Mouse (Mus musculus): ENCODE measurements around the gene Smg6. TPM values are rescaled to one million over a fixed set of nuclear protein-coding genes. Genes with fewer than 3 reads are reported as not detected.
A peak's percentile ranks its signal among the peaks of the same experiment; 100 is the strongest.
"Not testable (repeated sequence)": the region's sequence is repeated elsewhere in the genome, so short reads cannot be mapped to it uniquely, and the experiment has no call there.

Smg6 gene
- polyA plus RNA-seq, 1 experiment from 2014 or later, result 12.8 TPM

DNA sequence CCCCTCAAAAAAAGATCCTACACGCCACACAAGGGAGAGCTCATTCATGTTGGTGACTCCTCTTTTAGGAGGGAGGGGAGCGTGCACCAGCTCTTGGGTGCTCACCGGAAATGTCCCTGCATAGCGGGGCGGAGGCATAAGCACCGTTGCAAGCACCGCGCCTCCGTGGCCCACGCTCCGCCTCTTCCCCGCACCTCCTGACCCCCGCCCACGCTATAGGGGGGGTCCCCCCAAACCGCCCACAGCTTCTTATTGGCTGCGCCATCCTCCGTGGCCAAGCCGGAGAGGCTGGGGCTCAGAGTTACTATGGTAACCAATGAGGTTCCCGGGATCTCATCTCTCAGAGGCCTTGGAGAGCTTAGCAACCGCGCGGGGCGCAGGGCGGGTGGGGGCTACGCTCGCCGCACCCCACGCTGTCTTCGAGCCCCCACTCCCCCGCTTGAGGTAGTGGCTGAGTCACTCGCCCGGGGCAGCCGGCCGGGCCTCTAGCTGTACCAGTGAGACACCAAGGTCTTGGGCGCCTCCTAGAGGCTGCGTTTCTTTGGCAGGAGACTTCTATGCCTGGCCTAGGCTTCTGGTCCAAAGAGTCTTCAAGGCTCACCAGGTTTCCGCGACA is 244.6 kb downstream of the Smg6 start:
- ATAC-seq (ENCODE audit: low read depth) (peak; percentile 73), DNase-seq (ENCODE audit: low spot score) (peak; percentile 94)
- Histone ChIP-seq H3K4me2 (ENCODE audit: low read depth, low read length) (peak overlapping the region; percentile 93), H3K36me3 (ENCODE audit: control insufficient read depth, insufficient read depth, low read length) (peaks cover 24% of the 10 kb centered on the region), H3K4me1 (ENCODE audit: control insufficient read depth, insufficient read depth, low read length) (peaks cover 39% of the 10 kb centered on the region), H3K9me3 (ENCODE audit: control insufficient read depth, low read length) (no peaks in the 10 kb centered on the region), H3K4me3 (ENCODE audit: low read depth, low read length) (peak overlapping the region; percentile 69), H3K27ac (replicated peaks; ENCODE audit: low read depth, low read length) (no peak overlapping the region), H3K9ac (ENCODE audit: low read depth, low read length) (peak overlapping the region; percentile 32; the same call in 1 of the 2 replicates), H3K27me3 (replicated peaks; ENCODE audit: control insufficient read depth, insufficient read depth, low read length) (peaks cover 85% of the 10 kb centered on the region)
- WGBS, result 0% methylated on average over 27 of the region's 38 CpGs

DNA sequence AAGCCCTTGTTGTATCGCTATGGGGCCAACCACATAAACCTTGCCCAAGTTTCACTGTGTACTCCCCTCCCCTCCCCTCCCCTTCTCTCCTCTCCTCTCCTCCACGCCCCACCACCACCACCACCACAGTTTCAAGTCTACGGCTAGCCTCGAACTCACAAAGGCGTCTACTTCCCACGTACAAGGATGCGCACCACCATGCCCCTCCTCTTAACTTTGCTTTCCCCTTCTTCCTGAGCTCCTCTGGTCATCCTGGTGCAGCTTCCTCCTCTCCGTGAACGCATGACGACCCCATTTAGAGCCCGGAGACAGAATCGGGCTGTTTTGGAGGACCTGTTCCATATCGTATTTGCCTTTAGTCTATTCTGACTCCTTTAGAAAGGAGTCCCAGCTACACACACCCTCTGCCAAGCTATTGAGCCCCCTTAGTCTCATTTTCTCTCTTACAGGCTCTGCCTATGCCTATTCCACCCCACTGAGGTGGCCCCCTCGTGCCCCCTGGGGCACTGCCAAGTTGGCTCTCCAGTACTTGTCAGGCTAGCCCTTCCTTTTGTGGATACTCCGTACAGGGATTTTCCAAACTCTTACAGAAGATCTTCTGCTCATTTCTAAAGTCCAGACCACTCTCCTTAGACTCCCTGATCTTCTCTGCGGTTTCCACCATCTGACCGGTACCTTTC is 245.7 kb downstream of the Smg6 start:
- Histone ChIP-seq H3K4me3 (ENCODE audit: low read depth, low read length) (no peak overlapping the region), H3K27ac (replicated peaks; ENCODE audit: low read depth, low read length) (no peak overlapping the region), H3K9me3 (ENCODE audit: control insufficient read depth, low read length) (no peaks in the 10 kb centered on the region), H3K27me3 (replicated peaks; ENCODE audit: control insufficient read depth, insufficient read depth, low read length) (peaks cover 74% of the 10 kb centered on the region), H3K4me1 (ENCODE audit: control insufficient read depth, insufficient read depth, low read length) (peaks cover 36% of the 10 kb centered on the region), H3K4me2 (ENCODE audit: low read depth, low read length) (peak overlapping the region; percentile 83; the same call in 1 of the 2 replicates), H3K36me3 (ENCODE audit: control insufficient read depth, insufficient read depth, low read length) (peaks cover 13% of the 10 kb centered on the region; the same call in 1 of the 2 replicates), H3K9ac (ENCODE audit: low read depth, low read length) (no peak overlapping the region)
- DNase-seq (ENCODE audit: low spot score) (no peak), ATAC-seq (ENCODE audit: low read depth) (no peak)
- 7% methylated on average over 17 of the region's 17 CpGs for WGBS

DNA sequence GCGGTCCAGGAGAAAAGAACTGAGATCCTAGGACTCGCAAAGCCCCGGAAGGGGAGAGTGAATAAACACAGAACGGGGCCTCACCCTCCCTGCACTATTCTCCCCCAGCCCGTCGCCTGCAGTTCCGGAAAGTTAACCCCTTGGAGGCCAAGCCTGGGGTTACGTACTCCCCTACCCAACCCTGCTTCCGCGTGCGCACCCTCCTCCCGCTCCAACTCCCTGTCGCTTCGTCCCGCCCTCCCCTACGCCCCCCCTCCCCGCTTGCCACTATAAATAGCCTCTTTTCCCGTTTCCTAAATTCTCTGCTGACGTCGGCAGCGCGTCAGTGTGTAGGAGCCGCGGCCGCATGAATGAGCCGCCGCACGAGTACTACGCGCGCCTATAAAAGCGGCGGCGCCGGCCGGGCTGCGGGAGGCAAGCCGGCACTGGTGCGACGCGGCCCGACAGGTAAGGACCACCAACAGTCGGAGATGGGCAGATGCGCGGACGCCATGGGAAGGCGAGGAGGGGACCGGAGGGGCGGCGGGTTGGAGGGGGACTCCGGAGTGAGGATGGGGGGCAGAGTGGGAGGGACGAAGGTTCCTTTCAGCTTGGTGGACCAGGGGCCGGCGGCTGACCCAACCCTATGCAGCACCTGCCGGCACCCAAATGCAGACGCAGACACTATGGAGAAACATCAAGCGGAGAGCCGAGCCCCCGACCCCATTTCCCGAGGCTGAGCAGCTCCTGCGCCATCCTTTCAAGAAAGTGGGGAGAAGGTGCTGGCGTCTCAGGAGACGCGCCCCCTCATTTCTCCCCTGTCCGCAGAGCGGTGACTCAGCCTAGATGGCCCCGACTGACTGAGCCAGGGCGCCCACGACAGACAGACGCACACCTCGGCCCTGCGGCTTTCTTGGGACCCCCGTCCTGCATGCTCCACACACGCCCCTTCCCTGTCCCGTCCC is 246.8 kb downstream of the Smg6 start:
- peaks cover 12% of the 10 kb centered on the region for H3K36me3 ChIP-seq (ENCODE audit: control insufficient read depth, insufficient read depth, low read length)
- peak overlapping the region; percentile 37; the same call in 1 of the 2 replicates for H3K9ac ChIP-seq (ENCODE audit: low read depth, low read length)
- no peaks in the 10 kb centered on the region for H3K9me3 ChIP-seq (ENCODE audit: control insufficient read depth, low read length)
- DNase-seq (ENCODE audit: low spot score) (peak; percentile 43), ATAC-seq (ENCODE audit: low read depth) (no peak; the same call in 1 of the 2 replicates)
- no peak overlapping the region for H3K27ac ChIP-seq (replicated peaks; ENCODE audit: low read depth, low read length)
- peak overlapping the region; percentile 58 for H3K4me3 ChIP-seq (ENCODE audit: low read depth, low read length)
- peaks cover 63% of the 10 kb centered on the region for H3K27me3 ChIP-seq (replicated peaks; ENCODE audit: control insufficient read depth, insufficient read depth, low read length)
- under 1% methylated on average over 59 of the region's 75 CpGs for WGBS
- H3K4me2 ChIP-seq (ENCODE audit: low read depth, low read length), result peak overlapping the region; percentile 83
- H3K4me1 ChIP-seq (ENCODE audit: control insufficient read depth, insufficient read depth, low read length), result peaks cover 32% of the 10 kb centered on the region

DNA sequence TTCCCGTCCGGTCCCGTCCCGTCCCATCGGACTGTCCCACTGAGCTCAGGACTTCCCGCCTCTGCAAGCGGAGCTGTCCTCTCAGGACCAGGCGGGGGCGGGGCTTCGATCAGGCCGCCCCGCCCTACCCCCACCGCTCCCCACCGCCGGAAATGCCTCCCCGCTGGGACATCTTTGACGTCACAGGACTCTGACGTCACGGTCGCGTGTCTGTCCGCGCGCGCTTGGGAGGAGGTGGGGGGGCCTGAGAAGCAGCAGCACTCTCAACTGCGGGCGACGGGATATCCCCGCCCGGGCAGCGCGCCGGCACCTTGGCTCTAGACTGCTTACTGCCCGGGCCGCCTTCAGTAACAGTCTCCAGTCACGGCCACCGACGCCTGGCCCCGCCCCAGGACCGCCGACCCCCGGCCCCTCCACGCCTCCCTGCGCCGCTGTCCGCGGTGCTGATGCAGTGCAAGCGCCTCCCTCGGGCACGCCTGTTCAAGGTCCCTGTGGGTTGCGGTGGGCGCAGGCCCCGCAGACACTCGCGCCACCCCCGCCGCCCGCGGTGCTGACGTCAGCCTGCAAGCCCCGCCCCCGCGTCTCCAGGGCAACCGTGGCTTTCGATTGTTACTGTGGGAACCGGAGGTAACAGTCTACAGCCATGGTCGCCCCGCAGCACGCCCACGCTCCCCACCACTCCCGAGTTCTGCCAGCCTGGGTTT is 247.6 kb downstream of the Smg6 start:
- H3K4me3 ChIP-seq (ENCODE audit: low read depth, low read length), result peak overlapping the region; percentile 58
- peak; percentile 82 for DNase-seq (ENCODE audit: low spot score)
- peak overlapping the region; percentile 83 for H3K4me2 ChIP-seq (ENCODE audit: low read depth, low read length)
- H3K27me3 ChIP-seq (replicated peaks; ENCODE audit: control insufficient read depth, insufficient read depth, low read length), result peaks cover 55% of the 10 kb centered on the region
- WGBS, result under 1% methylated on average over 34 of the region's 71 CpGs
- H3K9ac ChIP-seq (ENCODE audit: low read depth, low read length), result peak overlapping the region; percentile 47
- peak; percentile 28 for ATAC-seq (ENCODE audit: low read depth)
- no peak overlapping the region for H3K27ac ChIP-seq (replicated peaks; ENCODE audit: low read depth, low read length)
- peaks cover 31% of the 10 kb centered on the region for H3K4me1 ChIP-seq (ENCODE audit: control insufficient read depth, insufficient read depth, low read length)
- H3K9me3 ChIP-seq (ENCODE audit: control insufficient read depth, low read length), result no peaks in the 10 kb centered on the region
- H3K36me3 ChIP-seq (ENCODE audit: control insufficient read depth, insufficient read depth, low read length), result peaks cover 17% of the 10 kb centered on the region

DNA sequence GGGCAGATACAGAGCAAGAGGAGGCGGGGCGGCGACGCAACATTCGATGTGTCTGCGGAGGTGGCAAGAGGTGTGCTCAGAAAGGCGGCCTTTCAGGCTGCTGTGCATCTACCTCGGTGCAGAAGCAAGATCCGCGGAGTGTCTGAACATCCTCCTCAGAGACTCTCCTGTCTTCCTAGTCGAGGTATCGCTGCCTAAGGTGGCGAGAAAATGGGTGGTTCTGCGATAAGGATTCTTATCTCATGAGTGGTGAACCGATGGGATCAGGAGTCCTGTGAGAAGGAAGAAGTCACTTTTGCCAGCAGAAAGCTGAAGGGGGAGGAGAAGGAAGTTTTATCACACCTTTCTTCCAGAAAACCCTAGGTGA is 248.2 kb downstream of the Smg6 start:
- DNase-seq (ENCODE audit: low spot score) (no peak), ATAC-seq (ENCODE audit: low read depth) (no peak)
- Histone ChIP-seq H3K9me3 (ENCODE audit: control insufficient read depth, low read length) (no peaks in the 10 kb centered on the region), H3K36me3 (ENCODE audit: control insufficient read depth, insufficient read depth, low read length) (peaks cover 17% of the 10 kb centered on the region), H3K27ac (replicated peaks; ENCODE audit: low read depth, low read length) (no peak overlapping the region), H3K4me2 (ENCODE audit: low read depth, low read length) (peak overlapping the region; percentile 83), H3K27me3 (replicated peaks; ENCODE audit: control insufficient read depth, insufficient read depth, low read length) (peaks cover 50% of the 10 kb centered on the region), H3K9ac (ENCODE audit: low read depth, low read length) (no peak overlapping the region), H3K4me3 (ENCODE audit: low read depth, low read length) (peak overlapping the region; percentile 58), H3K4me1 (ENCODE audit: control insufficient read depth, insufficient read depth, low read length) (peaks cover 28% of the 10 kb centered on the region)
- WGBS, result 4% methylated on average over 15 of the region's 15 CpGs

DNA sequence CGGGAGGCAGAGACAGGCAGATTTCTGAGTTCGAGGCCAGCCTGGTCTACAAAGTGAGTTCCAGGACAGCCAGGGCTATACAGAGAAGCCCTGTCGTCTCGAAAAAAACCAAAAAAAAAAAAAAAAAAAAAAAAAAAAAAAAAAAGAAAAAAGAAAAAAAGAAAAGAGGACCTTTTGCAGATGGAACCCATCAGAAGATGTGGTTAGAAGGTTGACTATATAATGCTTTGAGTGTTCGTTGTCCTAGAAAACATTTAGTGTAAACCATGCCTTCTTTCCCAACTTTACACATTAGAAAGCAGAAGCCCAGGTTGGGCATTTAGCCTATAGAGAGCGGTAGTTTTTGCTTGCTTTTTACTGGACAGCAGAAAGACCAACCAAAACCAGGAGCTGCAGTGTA is 249.0 kb downstream of the Smg6 start:
- not testable (repeated sequence) for H3K9ac ChIP-seq (ENCODE audit: low read depth, low read length); H3K27ac ChIP-seq (replicated peaks; ENCODE audit: low read depth, low read length); H3K4me3 ChIP-seq (ENCODE audit: low read depth, low read length); H3K9me3 ChIP-seq (ENCODE audit: control insufficient read depth, low read length); H3K4me2 ChIP-seq (ENCODE audit: low read depth, low read length); ATAC-seq (ENCODE audit: low read depth); DNase-seq (ENCODE audit: low spot score)
- 69% methylated on average over 6 of the region's 6 CpGs for WGBS
- Histone ChIP-seq H3K27me3 (replicated peaks; ENCODE audit: control insufficient read depth, insufficient read depth, low read length) (peaks cover 42% of the 10 kb centered on the region), H3K36me3 (ENCODE audit: control insufficient read depth, insufficient read depth, low read length) (peaks cover 17% of the 10 kb centered on the region), H3K4me1 (ENCODE audit: control insufficient read depth, insufficient read depth, low read length) (peaks cover 28% of the 10 kb centered on the region)

DNA sequence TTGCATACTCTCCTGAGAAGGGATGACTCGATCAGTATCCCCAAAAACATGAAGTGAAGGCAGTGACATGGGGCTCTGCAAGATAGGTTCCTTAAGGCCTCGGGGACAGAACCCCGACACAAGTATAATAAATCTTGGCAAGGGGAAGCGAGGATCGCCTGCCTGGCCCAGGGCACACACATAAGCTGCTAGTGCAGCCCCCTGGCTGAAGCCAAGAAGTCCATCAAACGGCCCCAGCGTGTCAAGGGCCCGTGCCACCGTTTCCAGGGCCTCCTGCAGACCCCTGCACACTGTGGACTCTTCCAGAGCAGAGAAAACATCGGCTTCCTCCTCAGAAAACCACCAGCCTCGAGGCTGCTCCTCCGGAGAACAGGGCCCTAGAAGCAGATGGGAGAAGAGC is 252.4 kb downstream of the Smg6 start:
- Histone ChIP-seq H3K36me3 (ENCODE audit: control insufficient read depth, insufficient read depth, low read length) (peaks cover 29% of the 10 kb centered on the region), H3K4me2 (ENCODE audit: low read depth, low read length) (peak overlapping the region; percentile 96), H3K27ac (replicated peaks; ENCODE audit: low read depth, low read length) (peak overlapping the region; percentile 76), H3K4me1 (ENCODE audit: control insufficient read depth, insufficient read depth, low read length) (peaks cover 11% of the 10 kb centered on the region), H3K9me3 (ENCODE audit: control insufficient read depth, low read length) (no peaks in the 10 kb centered on the region), H3K27me3 (replicated peaks; ENCODE audit: control insufficient read depth, insufficient read depth, low read length) (peaks cover 8% of the 10 kb centered on the region), H3K9ac (ENCODE audit: low read depth, low read length) (peak overlapping the region; percentile 86), H3K4me3 (ENCODE audit: low read depth, low read length) (peak overlapping the region; percentile 81)
- DNase-seq (ENCODE audit: low spot score) (no peak), ATAC-seq (ENCODE audit: low read depth) (no peak)
- 46% methylated on average over 12 of the region's 12 CpGs for WGBS
